Mouse (Mus musculus) heart, embryonic 16.5 days (tissue): ENCODE data around the gene Vmn1r81. TPM values are rescaled to one million over a fixed set of nuclear protein-coding genes. Genes with fewer than 3 reads are reported as not detected.

ENCODE experiments used
- ATAC-seq: fragments of 200-750 bp; cut with Nextera tagmentation; replicated peaks from 2 replicates; pipeline ENCODE4 v1.8.0; 2017; ENCODE audit warnings: moderate number of reproducible peaks; ENCODE audit not compliant: insufficient read depth, low FRiP score; ENCODE audit errors: extremely low read depth
- H3K27ac ChIP-seq: fragments of 300-500 bp; sonication (generic); 2 replicates; pipeline ENCODE4 v1.5.1; 2014; ENCODE audit warnings: mild to moderate bottlenecking, low read length, control low read depth, moderate library complexity
- H3K27me3 ChIP-seq: fragments of 300-500 bp; sonication (generic); 2 replicates; pipeline ENCODE4 v1.6.1; 2014; ENCODE audit warnings: low read length, mixed read lengths; ENCODE audit not compliant: control insufficient read depth, insufficient read depth
- H3K36me3 ChIP-seq: fragments of 300-500 bp; sonication (generic); 2 replicates; pipeline ENCODE4 v1.6.1; 2014; ENCODE audit not compliant: control insufficient read depth, insufficient read depth
- H3K4me1 ChIP-seq: fragments of 300-500 bp; sonication (generic); 2 replicates; pipeline ENCODE4 v1.6.1; 2014; ENCODE audit warnings: low read length, mixed read lengths; ENCODE audit not compliant: control insufficient read depth, insufficient read depth
- H3K4me2 ChIP-seq: fragments of 300-500 bp; sonication (generic); 2 replicates; pipeline ENCODE4 v1.6.1; 2014; ENCODE audit warnings: low read depth, mild to moderate bottlenecking, control low read depth, low read length
- H3K4me3 ChIP-seq: fragments of 300-500 bp; sonication (generic); 2 replicates; pipeline ENCODE4 v1.5.1; 2014; ENCODE audit warnings: mild to moderate bottlenecking, control low read depth, low read length
- H3K9ac ChIP-seq: fragments of 300-500 bp; sonication (generic); 2 replicates; pipeline ENCODE4 v1.6.1; 2014; ENCODE audit warnings: low read length, control low read depth
- H3K9me3 ChIP-seq: fragments of 300-500 bp; sonication (generic); replicated peaks from 2 replicates; pipeline ENCODE4 v1.6.1; 2016; ENCODE audit warnings: low read length; ENCODE audit not compliant: control insufficient read depth
- WGBS: fragments of 180-500 bp; shearing (Covaris S2); extraction: QIAGEN DNeasy Blood & Tissue Kit; methylation state at CpG from one replicate; pipeline ENCODE4 v1.1.7; 2014; 5-methylcytosine and 5-hydroxymethylcytosine counted together
- polyA plus RNA-seq: library from polyadenylated mRNA; unstranded; fragments of >200 nt; fragmentation: Nextera tagmentation; extraction: Ambion mirVana; gene quantifications from 2 replicates; pipeline ENCODE4 v1.2.1, GENCODE M21; 2015

Vmn1r81 gene
- not detected in 2 replicates for polyA plus RNA-seq

DNA sequence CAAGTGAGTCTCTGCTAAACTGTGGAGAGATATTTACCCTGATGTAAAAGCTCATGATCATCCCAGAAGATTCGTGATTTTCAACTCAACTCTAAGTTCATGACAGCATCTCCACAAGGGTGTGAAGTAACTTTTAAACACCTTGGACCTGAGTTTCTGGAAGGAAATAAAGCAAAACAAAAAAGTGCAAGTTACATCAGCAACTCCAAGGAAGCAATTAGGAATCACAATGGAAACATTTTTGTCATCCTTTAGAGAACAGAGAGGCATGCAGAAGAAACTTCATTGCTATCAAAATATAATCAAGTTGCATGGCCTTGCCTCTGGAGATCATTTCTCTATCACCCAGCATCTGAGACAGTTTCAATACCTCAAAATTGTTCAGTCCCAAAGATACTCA is at the start of gene Vmn1r81:
TSS of gene Vmn1r81 (minus strand) at position 101 of the 400 bp plus-strand sequence.
- Histone ChIP-seq H3K27ac (no peak within 1 kb of the TSS), H3K4me2 (no peak within 1 kb of the TSS), H3K36me3 (no peaks in the 10 kb centered on the region), H3K4me1 (no peaks in the 10 kb centered on the region), H3K4me3 (no peak within 1 kb of the TSS), H3K27me3 (no peaks in the 10 kb centered on the region), H3K9me3 (no peaks in the 10 kb centered on the region; the same call in 1 of the 2 replicates), H3K9ac (no peak within 1 kb of the TSS)
- WGBS: 66% methylated on average over 1 of the region's 1 CpGs
- ATAC-seq: no peak

DNA sequence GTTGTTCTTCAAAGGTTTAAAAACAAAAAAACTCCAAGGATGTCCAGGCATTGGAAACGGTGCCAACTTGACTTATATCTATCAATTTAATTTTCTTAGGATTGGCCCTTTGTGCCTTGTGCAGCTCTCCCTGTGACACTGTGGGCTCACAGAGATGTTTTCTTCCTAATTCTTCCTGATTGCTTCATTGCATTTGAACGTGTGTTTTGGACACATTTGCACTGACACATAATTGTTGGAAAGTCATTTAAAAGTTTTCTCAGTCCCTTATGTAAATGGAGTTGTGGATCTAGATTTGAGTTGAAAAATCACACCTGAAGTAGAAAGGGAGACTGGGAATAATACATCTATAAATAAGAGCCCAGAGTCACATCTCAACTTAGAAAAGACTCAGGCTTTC is 32.1 kb upstream of the Vmn1r81 start, which contains the start of gene Vmn1r82:
TSS of gene Vmn1r82 (plus strand) at position 301 of the 400 bp plus-strand sequence.
- no peak for ATAC-seq
- H3K36me3 ChIP-seq: no peaks in the 10 kb centered on the region
- H3K27me3 ChIP-seq: no peaks in the 10 kb centered on the region
- H3K4me2 ChIP-seq: no peak within 1 kb of the TSS
- H3K27ac ChIP-seq: no peak within 1 kb of the TSS
- H3K9me3 ChIP-seq: no peaks in the 10 kb centered on the region; the same call in 1 of the 2 replicates
- H3K9ac ChIP-seq: no peak within 1 kb of the TSS
- no peaks in the 10 kb centered on the region for H3K4me1 ChIP-seq
- 51% methylated on average over 2 of the region's 2 CpGs for WGBS
- H3K4me3 ChIP-seq: no peak within 1 kb of the TSS

GRCm38 (mm10) chr7:12204141-12204540 is 63.9 kb downstream of the Vmn1r81 start:
- 61% methylated on average over 2 of the region's 2 CpGs for WGBS
- no peaks in the 10 kb centered on the region for H3K27me3 ChIP-seq
- H3K9me3 ChIP-seq: peaks cover 3% of the 10 kb centered on the region
- ATAC-seq: no peak
- H3K27ac ChIP-seq: no peak overlapping the region
- no peaks in the 10 kb centered on the region for H3K4me1 ChIP-seq
- no peak overlapping the region for H3K9ac ChIP-seq
- H3K36me3 ChIP-seq: no peaks in the 10 kb centered on the region
- H3K4me3 ChIP-seq: no peak overlapping the region
- no peak overlapping the region for H3K4me2 ChIP-seq

Other genes starting within 250 kb of the Vmn1r81 start
- gene Vmn1r77, start 231.5 kb downstream of the Vmn1r81 start, polyA plus RNA-seq: not detected in 2 replicates
- gene Vmn1r78, start 118.0 kb downstream of the Vmn1r81 start, polyA plus RNA-seq: not detected in 2 replicates
- gene Vmn1r79, start 97.0 kb downstream of the Vmn1r81 start, polyA plus RNA-seq: not detected in 2 replicates
- gene Vmn1r80, start 79.0 kb downstream of the Vmn1r81 start, polyA plus RNA-seq: not detected in 2 replicates
- not detected in 2 replicates for gene Vmn1r82, start 32.2 kb upstream of the Vmn1r81 start, polyA plus RNA-seq
- 0.05 TPM in 1 of 2 replicates, not detected in the other for gene Vmn1r83, start 61.2 kb upstream of the Vmn1r81 start, polyA plus RNA-seq
- gene Vmn1r84, start 101.0 kb upstream of the Vmn1r81 start, polyA plus RNA-seq: not detected in 2 replicates
- 2.4 and 2.8 TPM in 2 replicates for gene Zfp551, start 154.5 kb upstream of the Vmn1r81 start, polyA plus RNA-seq
- gene Zfp606, start 210.0 kb upstream of the Vmn1r81 start, polyA plus RNA-seq: 15.1 and 15.2 TPM in 2 replicates
- not detected in 2 replicates for gene 2900092C05Rik, start 244.2 kb upstream of the Vmn1r81 start, polyA plus RNA-seq